Mouse (Mus musculus): ENCODE measurements at regions not wholly inside any gene's neighbourhood (a gene's known extent, or its start where the extent isn't known, plus 50 kb on each side); places are given as distances from the start of the nearest gene placed in this dataset.
"Not testable (repeated sequence)": the region's sequence is repeated elsewhere in the genome, so short reads cannot be mapped to it uniquely, and the experiment has no call there.

GRCm38 (mm10) chr4:35325300-35325699 is 99.3 kb upstream of the C9orf72 start:
- H3K36me3 ChIP-seq, result no peaks in the 10 kb centered on the region

GRCm38 (mm10) chr4:35322432-35323173 is 96.6 kb upstream of the C9orf72 start:
- Histone ChIP-seq H3K4me2 (no peak overlapping the region), H3K27me3 (no peaks in the 10 kb centered on the region), H3K9me3 (no peaks in the 10 kb centered on the region), H3K4me1 (no peaks in the 10 kb centered on the region), H3K36me3 (no peaks in the 10 kb centered on the region), H3K27ac (no peak overlapping the region), H3K9ac (no peak overlapping the region), H3K4me3 (no peak overlapping the region)
- no peak for ATAC-seq (ENCODE audit: insufficient number of reproducible peaks, low FRiP score, low TSS enrichment, low read depth)
- 83% methylated on average over 2 of the region's 2 CpGs for WGBS

More at GRCm38 (mm10) chr4:35325300-35325699, 99.3 kb upstream of the C9orf72 start:
- Histone ChIP-seq H3K9ac (no peak overlapping the region), H3K27me3 (no peaks in the 10 kb centered on the region), H3K4me1 (no peaks in the 10 kb centered on the region), H3K4me2 (no peak overlapping the region), H3K27ac (no peak overlapping the region), H3K4me3 (no peak overlapping the region), H3K9me3 (no peaks in the 10 kb centered on the region)
- no peak for ATAC-seq (ENCODE audit: insufficient number of reproducible peaks, low FRiP score, low TSS enrichment, low read depth)

- Histone ChIP-seq H3K27me3 (no peaks in the 10 kb centered on the region), H3K36me3 (no peaks in the 10 kb centered on the region), H3K4me2 (no peak overlapping the region), H3K4me1 (no peaks in the 10 kb centered on the region), H3K9me3 (no peaks in the 10 kb centered on the region), H3K9ac (no peak overlapping the region), H3K27ac (no peak overlapping the region), H3K4me3 (no peak overlapping the region)
- 64% methylated on average over 5 of the region's 5 CpGs for WGBS
- no peak for ATAC-seq (ENCODE audit: insufficient number of reproducible peaks, low FRiP score, low TSS enrichment, low read depth)
These were observed 84.5 kb upstream of the C9orf72 start for GRCm38 (mm10) chr4:35310396-35310977.

GRCm38 (mm10) chr4:35308221-35308620 is 82.2 kb upstream of the C9orf72 start:
- no peak for ATAC-seq (ENCODE audit: insufficient number of reproducible peaks, low FRiP score, low TSS enrichment, low read depth)
- Histone ChIP-seq H3K9ac (no peak overlapping the region), H3K9me3 (no peaks in the 10 kb centered on the region), H3K4me2 (no peak overlapping the region), H3K36me3 (no peaks in the 10 kb centered on the region), H3K27ac (no peak overlapping the region), H3K27me3 (no peaks in the 10 kb centered on the region), H3K4me1 (no peaks in the 10 kb centered on the region), H3K4me3 (no peak overlapping the region)
- 61% methylated on average over 5 of the region's 5 CpGs for WGBS

- no peak overlapping the region for H3K4me2 ChIP-seq
- ATAC-seq (ENCODE audit: insufficient number of reproducible peaks, low FRiP score, low TSS enrichment, low read depth), result no peak
- H3K36me3 ChIP-seq, result no peaks in the 10 kb centered on the region
- no peak overlapping the region for H3K27ac ChIP-seq
- H3K9ac ChIP-seq, result no peak overlapping the region
- H3K27me3 ChIP-seq, result no peaks in the 10 kb centered on the region
- no peaks in the 10 kb centered on the region for H3K4me1 ChIP-seq
- 60% methylated on average over 1 of the region's 1 CpGs for WGBS
- H3K9me3 ChIP-seq, result no peaks in the 10 kb centered on the region
- H3K4me3 ChIP-seq, result no peak overlapping the region
These were observed 79.2 kb upstream of the C9orf72 start for GRCm38 (mm10) chr4:35305210-35305609.

- H3K4me3 ChIP-seq, result no peak overlapping the region
- no peaks in the 10 kb centered on the region for H3K27me3 ChIP-seq
- H3K4me1 ChIP-seq, result no peaks in the 10 kb centered on the region
- no peak overlapping the region for H3K27ac ChIP-seq
- H3K36me3 ChIP-seq, result no peaks in the 10 kb centered on the region
- ATAC-seq (ENCODE audit: insufficient number of reproducible peaks, low FRiP score, low TSS enrichment, low read depth), result no peak
- no peak overlapping the region for H3K9ac ChIP-seq
- H3K4me2 ChIP-seq, result no peak overlapping the region
- 27% methylated on average over 2 of the region's 2 CpGs for WGBS
- H3K9me3 ChIP-seq, result no peaks in the 10 kb centered on the region
These were observed 74.9 kb upstream of the C9orf72 start for GRCm38 (mm10) chr4:35300848-35301247.

- not testable (repeated sequence) for H3K9ac ChIP-seq; H3K27ac ChIP-seq; H3K4me2 ChIP-seq; H3K27me3 ChIP-seq; H3K36me3 ChIP-seq; H3K9me3 ChIP-seq; ATAC-seq (ENCODE audit: insufficient number of reproducible peaks, low FRiP score, low TSS enrichment, low read depth); H3K4me3 ChIP-seq; H3K4me1 ChIP-seq
- WGBS, result 74% methylated on average over 4 of the region's 4 CpGs
These were observed 74.4 kb upstream of the C9orf72 start for GRCm38 (mm10) chr4:35300374-35300773.

GRCm38 (mm10) chr4:35284611-35285010 is 58.6 kb upstream of the C9orf72 start:
- Histone ChIP-seq H3K4me2 (no peak overlapping the region), H3K27me3 (no peaks in the 10 kb centered on the region), H3K9ac (no peak overlapping the region), H3K9me3 (no peaks in the 10 kb centered on the region), H3K4me1 (no peaks in the 10 kb centered on the region), H3K36me3 (no peaks in the 10 kb centered on the region), H3K4me3 (no peak overlapping the region), H3K27ac (no peak overlapping the region)
- ATAC-seq (ENCODE audit: insufficient number of reproducible peaks, low FRiP score, low TSS enrichment, low read depth), result no peak
